Mouse (Mus musculus): Measurements from ENCODE around the gene Gm10188. TPM values are rescaled to one million over a fixed set of nuclear protein-coding genes. Genes with fewer than 3 reads are reported as not detected.
A peak's percentile ranks its signal among the peaks of the same experiment; 100 is the strongest.

Gm10188 gene
- polyA plus RNA-seq, 1 experiment from 2014 or later, result not detected

- H3K27me3 ChIP-seq (ENCODE audit: insufficient read depth, low read length), result 0 out of 2 replicates have a peak, but pooled peaks cover 2% of the 10 kb centered on the region
- H3K9ac ChIP-seq (ENCODE audit: low read depth, low read length), result no peak overlapping the region
- DNase-seq (ENCODE audit: low spot score), result no peak
- ATAC-seq (replicated peaks; ENCODE audit: low FRiP score, low read depth), result no peak
- no peak overlapping the region for H3K4me3 ChIP-seq (replicated peaks; ENCODE audit: low read depth, low read length)
- H3K9me3 ChIP-seq (replicated peaks; ENCODE audit: low read length), result no peaks in the 10 kb centered on the region
- no peak overlapping the region for H3K4me2 ChIP-seq (ENCODE audit: low read length)
- no peaks in the 10 kb centered on the region for H3K36me3 ChIP-seq (ENCODE audit: insufficient read depth, low read length)
- WGBS, result 63% methylated on average over 6 of the region's 6 CpGs
- no peak for TF ChIP-seq CTCF (IDR thresholded peaks at IDR 0.05; ENCODE audit: low read depth)
- no peak overlapping the region for H3K27ac ChIP-seq
- H3K4me1 ChIP-seq (replicated peaks; ENCODE audit: insufficient read depth, low read length), result no peaks in the 10 kb centered on the region
Measured at GRCm38 (mm10) chr1:132199244-132199643, 30.3 kb downstream of the Gm10188 start.

- Histone ChIP-seq H3K4me3 (replicated peaks; ENCODE audit: low read depth, low read length) (no peak overlapping the region), H3K9ac (ENCODE audit: low read depth, low read length) (no peak overlapping the region), H3K4me2 (ENCODE audit: low read length) (no peak overlapping the region), H3K9me3 (replicated peaks; ENCODE audit: low read length) (no peaks in the 10 kb centered on the region), H3K36me3 (ENCODE audit: insufficient read depth, low read length) (no peaks in the 10 kb centered on the region), H3K27ac (no peak overlapping the region), H3K27me3 (ENCODE audit: insufficient read depth, low read length) (0 out of 2 replicates have a peak, but pooled peaks cover 2% of the 10 kb centered on the region), H3K4me1 (replicated peaks; ENCODE audit: insufficient read depth, low read length) (no peaks in the 10 kb centered on the region)
- WGBS, result 68% methylated on average over 16 of the region's 16 CpGs
- TF ChIP-seq CTCF (IDR thresholded peaks at IDR 0.05; ENCODE audit: low read depth), result no peak
- DNase-seq (ENCODE audit: low spot score) (no peak), ATAC-seq (replicated peaks; ENCODE audit: low FRiP score, low read depth) (no peak)
Measured at GRCm38 (mm10) chr1:132198401-132199071, 31.0 kb downstream of the Gm10188 start.

GRCm38 (mm10) chr1:132197666-132198065 lies 31.9 kb downstream of the Gm10188 start:
- Histone ChIP-seq H3K36me3 (ENCODE audit: insufficient read depth, low read length) (no peaks in the 10 kb centered on the region), H3K9me3 (replicated peaks; ENCODE audit: low read length) (no peaks in the 10 kb centered on the region), H3K27ac (no peak overlapping the region), H3K4me3 (replicated peaks; ENCODE audit: low read depth, low read length) (no peak overlapping the region), H3K27me3 (ENCODE audit: insufficient read depth, low read length) (0 out of 2 replicates have a peak, but pooled peaks cover 2% of the 10 kb centered on the region), H3K4me1 (replicated peaks; ENCODE audit: insufficient read depth, low read length) (no peaks in the 10 kb centered on the region), H3K4me2 (ENCODE audit: low read length) (no peak overlapping the region), H3K9ac (ENCODE audit: low read depth, low read length) (no peak overlapping the region)
- 23% methylated on average over 9 of the region's 9 CpGs for WGBS
- ATAC-seq (replicated peaks; ENCODE audit: low FRiP score, low read depth), result no peak
- no peak for DNase-seq (ENCODE audit: low spot score)
- no peak for TF ChIP-seq CTCF (IDR thresholded peaks at IDR 0.05; ENCODE audit: low read depth)

- no peak for ATAC-seq (replicated peaks; ENCODE audit: low FRiP score, low read depth)
- TF ChIP-seq CTCF (IDR thresholded peaks at IDR 0.05; ENCODE audit: low read depth), result no peak
- H3K27ac ChIP-seq, result no peak overlapping the region
Measured at GRCm38 (mm10) chr1:132196337-132196736, 33.2 kb downstream of the Gm10188 start.

GRCm38 (mm10) chr1:132195681-132196080 lies 33.9 kb downstream of the Gm10188 start:
- no peak for ATAC-seq (replicated peaks; ENCODE audit: low FRiP score, low read depth)
- no peak overlapping the region for H3K4me3 ChIP-seq (replicated peaks; ENCODE audit: low read depth, low read length)
- no peak overlapping the region for H3K9ac ChIP-seq (ENCODE audit: low read depth, low read length)
- no peaks in the 10 kb centered on the region for H3K9me3 ChIP-seq (replicated peaks; ENCODE audit: low read length)
- peaks cover 18% of the 10 kb centered on the region; the same call in 1 of the 2 replicates for H3K27me3 ChIP-seq (ENCODE audit: insufficient read depth, low read length)
- 50% methylated on average over 5 of the region's 5 CpGs for WGBS
- H3K27ac ChIP-seq, result no peak overlapping the region
- TF ChIP-seq CTCF (IDR thresholded peaks at IDR 0.05; ENCODE audit: low read depth), result no peak
- no peaks in the 10 kb centered on the region for H3K36me3 ChIP-seq (ENCODE audit: insufficient read depth, low read length)
- no peak for DNase-seq (ENCODE audit: low spot score)
- H3K4me2 ChIP-seq (ENCODE audit: low read length), result no peak overlapping the region
- H3K4me1 ChIP-seq (replicated peaks; ENCODE audit: insufficient read depth, low read length), result peaks cover 3% of the 10 kb centered on the region; the same call in 1 of the 2 replicates

More at GRCm38 (mm10) chr1:132196337-132196736, 33.2 kb downstream of the Gm10188 start:
- Histone ChIP-seq H3K4me1 (replicated peaks; ENCODE audit: insufficient read depth, low read length) (no peaks in the 10 kb centered on the region; the same call in 1 of the 2 replicates), H3K4me3 (replicated peaks; ENCODE audit: low read depth, low read length) (no peak overlapping the region), H3K9ac (ENCODE audit: low read depth, low read length) (no peak overlapping the region), H3K4me2 (ENCODE audit: low read length) (no peak overlapping the region), H3K36me3 (ENCODE audit: insufficient read depth, low read length) (no peaks in the 10 kb centered on the region), H3K9me3 (replicated peaks; ENCODE audit: low read length) (no peaks in the 10 kb centered on the region), H3K27me3 (ENCODE audit: insufficient read depth, low read length) (peaks cover 15% of the 10 kb centered on the region; the same call in 1 of the 2 replicates)
- 26% methylated on average over 7 of the region's 7 CpGs for WGBS
- DNase-seq (ENCODE audit: low spot score), result peak; percentile 24

GRCm38 (mm10) chr1:132195100-132195499 lies 34.5 kb downstream of the Gm10188 start:
- no peak for TF ChIP-seq CTCF (IDR thresholded peaks at IDR 0.05; ENCODE audit: low read depth)
- Histone ChIP-seq H3K4me2 (ENCODE audit: low read length) (no peak overlapping the region), H3K4me3 (replicated peaks; ENCODE audit: low read depth, low read length) (no peak overlapping the region), H3K27me3 (ENCODE audit: insufficient read depth, low read length) (peaks cover 18% of the 10 kb centered on the region; the same call in 1 of the 2 replicates), H3K36me3 (ENCODE audit: insufficient read depth, low read length) (no peaks in the 10 kb centered on the region), H3K4me1 (replicated peaks; ENCODE audit: insufficient read depth, low read length) (peaks cover 7% of the 10 kb centered on the region; the same call in 1 of the 2 replicates), H3K9me3 (replicated peaks; ENCODE audit: low read length) (no peaks in the 10 kb centered on the region), H3K27ac (no peak overlapping the region), H3K9ac (ENCODE audit: low read depth, low read length) (no peak overlapping the region)
- no peak for DNase-seq (ENCODE audit: low spot score)
- no peak for ATAC-seq (replicated peaks; ENCODE audit: low FRiP score, low read depth)
- 56% methylated on average over 9 of the region's 9 CpGs for WGBS

Measured in kidney, postnatal 0 days (tissue).